Mouse (Mus musculus) right cerebral cortex, postnatal 36 days (tissue): ENCODE results near the gene Tnfsf8.

Experiments used
- DNase-seq, 2 experiments: peaks; one replicate each; pipeline ENCODE4 v3.0.0; 2022; ENCODE audit warnings: low spot score in 2 of 2, mixed read lengths in 1 of 2

Gene Tnfsf8

DNA sequence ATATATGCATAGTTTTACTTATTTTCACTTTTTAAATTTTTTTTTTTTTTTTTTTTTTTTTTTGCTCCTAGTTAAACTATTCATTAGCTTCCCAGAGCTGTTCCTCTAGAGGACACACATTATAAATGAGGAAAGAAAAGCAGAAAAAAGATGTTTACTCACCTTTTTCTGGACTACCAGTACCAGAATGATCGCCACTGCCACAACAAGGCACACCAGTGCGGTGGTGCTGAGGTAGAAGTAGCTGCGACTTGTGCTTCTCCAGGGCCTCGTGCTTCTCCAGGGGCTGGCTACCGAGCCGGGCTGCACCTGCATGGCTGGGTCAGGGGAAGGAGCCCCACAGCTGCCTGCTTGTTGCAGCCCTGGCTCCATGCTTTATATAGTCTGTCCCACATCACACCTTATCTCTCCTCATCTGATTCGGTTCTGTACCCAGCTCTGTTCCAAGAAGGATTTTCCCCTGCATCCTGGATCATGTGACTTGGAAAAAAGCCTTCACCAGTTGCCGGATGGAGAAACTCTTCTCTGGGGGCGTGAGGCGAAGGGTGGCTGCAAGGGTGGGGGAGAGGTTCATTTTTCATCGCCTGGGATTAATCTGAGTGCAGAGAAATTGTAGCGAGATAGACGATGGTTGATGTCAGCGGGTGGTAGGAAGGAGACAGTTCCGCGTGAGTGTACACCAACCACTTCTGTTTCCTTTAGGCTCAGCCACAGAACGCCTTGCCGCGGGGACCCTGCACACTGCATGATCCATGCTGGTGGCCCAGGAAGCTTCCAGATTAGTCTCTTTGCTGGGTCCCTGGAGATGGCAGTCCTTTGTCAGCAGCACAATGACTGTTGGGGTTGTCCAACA is at the start of gene Tnfsf8:
Tnfsf8 (minus strand) TSS at position 660 of the 853 bp plus-strand sequence.
- DNase-seq, result no peak

- no peak for DNase-seq
These were observed 47.4 kb upstream of the Tnfsf8 start for GRCm38 (mm10) chr4:63908511-63908910.

DNA sequence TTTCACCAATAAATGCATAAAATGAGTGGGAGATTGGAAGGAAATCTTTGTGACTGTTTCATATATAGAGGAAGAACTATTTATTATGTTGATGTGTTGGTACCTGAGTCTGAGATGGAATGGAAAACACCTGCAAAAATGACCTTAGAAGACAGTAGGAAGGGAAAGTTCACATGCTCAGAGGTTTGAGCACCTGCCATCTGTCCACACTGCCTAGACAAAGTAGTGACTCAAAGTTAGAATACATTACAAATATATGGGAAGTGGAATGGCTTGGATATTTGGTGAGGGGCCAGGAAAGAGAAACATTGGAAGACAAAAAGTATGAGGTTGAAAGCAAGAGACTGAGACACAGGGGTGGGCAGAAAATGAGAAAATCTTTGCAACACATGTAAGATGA is 46.3 kb upstream of the Tnfsf8 start:
- no peak for DNase-seq

GRCm38 (mm10) chr4:63906050-63906449 is 44.9 kb upstream of the Tnfsf8 start:
- no peak for DNase-seq

DNA sequence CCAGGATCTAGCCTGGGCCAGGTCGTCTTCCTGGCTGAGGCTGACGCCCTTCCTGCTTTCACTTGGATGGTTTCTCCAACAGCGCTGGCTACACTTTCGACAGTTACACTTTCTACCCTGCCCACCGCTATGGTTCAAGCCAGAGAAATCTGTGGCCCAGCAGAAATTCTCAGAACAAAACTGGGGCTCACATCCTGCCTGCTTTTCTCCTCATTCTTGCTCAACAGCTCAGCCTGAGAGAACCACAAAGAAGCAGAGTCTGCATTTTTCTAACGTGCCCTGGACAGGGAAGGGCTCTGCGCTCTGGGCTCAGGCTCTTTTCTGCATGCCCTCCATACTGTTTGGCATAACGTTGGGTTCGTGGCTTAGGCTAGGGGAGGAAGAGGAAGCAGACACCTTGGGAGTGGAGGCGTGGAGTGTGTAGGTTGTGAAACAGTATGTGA is 38.0 kb upstream of the Tnfsf8 start:
- no peak for DNase-seq

DNA sequence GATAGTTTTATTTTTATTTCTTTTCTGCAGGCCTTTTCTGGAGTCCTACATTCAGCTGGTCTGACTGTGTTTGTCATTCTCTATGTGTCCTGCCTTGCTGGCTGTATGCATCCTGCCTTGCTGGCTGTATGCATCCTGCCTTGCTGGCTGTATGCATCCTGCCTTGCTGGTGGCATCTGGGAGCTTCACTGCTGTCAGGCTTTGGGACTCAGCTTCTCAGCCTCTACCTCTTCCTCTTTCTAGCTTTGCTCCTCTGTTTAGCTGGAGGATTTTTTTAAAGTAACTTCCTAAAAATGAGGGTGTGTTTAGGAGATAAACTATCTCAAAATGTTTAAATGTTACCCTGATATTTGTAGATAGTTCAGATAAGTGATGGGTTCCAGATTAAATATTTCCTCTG is 36.0 kb upstream of the Tnfsf8 start:
- DNase-seq, result no peak

DNA sequence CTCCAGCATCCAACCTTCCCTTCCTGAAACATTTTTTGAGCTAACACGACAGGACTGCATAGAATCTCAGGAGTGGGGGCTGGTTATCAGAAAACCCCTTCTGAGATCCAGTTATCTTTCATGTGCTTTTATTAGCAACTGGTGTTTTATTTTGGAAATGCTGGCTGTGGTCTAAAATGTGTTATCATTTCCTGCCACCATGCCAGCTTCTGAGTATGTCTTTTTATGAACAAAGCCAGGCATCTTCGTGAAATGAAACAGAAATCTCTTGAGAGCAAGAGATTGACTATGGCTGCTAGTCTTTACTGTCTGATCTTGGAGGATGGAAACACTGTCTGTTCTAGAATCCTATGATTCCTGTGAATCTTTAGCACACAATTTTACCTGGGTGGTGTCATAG is 25.0 kb upstream of the Tnfsf8 start:
- DNase-seq, result no peak

GRCm38 (mm10) chr4:63876720-63877119 is 15.6 kb upstream of the Tnfsf8 start:
- DNase-seq, result no peak

- DNase-seq, result no peak
These were observed 14.3 kb upstream of the Tnfsf8 start for GRCm38 (mm10) chr4:63875480-63875879.

DNA sequence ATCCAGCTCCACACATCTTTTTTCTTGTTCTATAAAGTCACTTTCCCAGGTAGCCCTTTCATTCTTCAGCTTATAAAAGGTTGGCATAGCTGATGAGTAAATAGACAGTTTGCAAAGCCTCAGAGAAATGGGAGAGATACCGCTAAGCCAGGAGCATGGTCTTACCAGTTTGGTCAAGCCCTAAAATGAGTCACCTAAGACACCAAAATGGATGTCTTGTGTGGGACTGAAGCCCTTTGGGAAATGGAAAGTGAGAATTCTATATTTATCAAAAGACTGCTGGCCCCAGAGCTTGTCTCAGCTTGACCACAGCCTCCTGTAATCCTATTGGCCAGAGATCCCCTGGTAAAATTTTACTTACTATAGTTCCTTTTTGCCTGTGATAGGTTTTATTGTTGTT is 9.5 kb upstream of the Tnfsf8 start:
- DNase-seq, result no peak

GRCm38 (mm10) chr4:63868770-63869169 is 7.6 kb upstream of the Tnfsf8 start:
- no peak for DNase-seq

DNA sequence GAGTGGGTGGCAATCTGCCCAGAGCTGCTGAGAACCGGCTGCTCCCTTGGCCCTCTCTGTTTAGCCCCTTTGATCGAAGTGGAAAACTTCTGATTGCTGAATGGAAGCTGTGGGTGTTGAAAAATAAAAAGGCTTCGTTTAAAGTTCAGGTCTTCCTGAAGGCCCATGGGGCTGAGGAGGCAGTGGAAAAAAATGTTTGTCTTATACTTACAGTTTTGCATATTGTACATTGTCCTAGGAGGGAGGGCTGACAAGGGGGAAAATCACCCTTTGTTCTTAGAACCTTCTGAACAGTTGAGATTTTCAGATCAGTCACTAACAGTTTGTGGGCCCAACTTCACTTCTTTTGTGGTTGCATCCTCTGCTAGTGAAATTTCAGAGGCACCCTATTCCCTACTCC is 1.8 kb upstream of the Tnfsf8 start:
- no peak for DNase-seq

- no peak for DNase-seq
These were observed 1.0 kb upstream of the Tnfsf8 start for GRCm38 (mm10) chr4:63862092-63862697.

GRCm38 (mm10) chr4:63860236-63860635 is 911 bp downstream of the Tnfsf8 start:
- no peak for DNase-seq

- no peak for DNase-seq
These were observed 1.4 kb downstream of the Tnfsf8 start for GRCm38 (mm10) chr4:63859785-63860203.

- DNase-seq, result no peak
These were observed 2.4 kb downstream of the Tnfsf8 start for GRCm38 (mm10) chr4:63858646-63859224.

DNA sequence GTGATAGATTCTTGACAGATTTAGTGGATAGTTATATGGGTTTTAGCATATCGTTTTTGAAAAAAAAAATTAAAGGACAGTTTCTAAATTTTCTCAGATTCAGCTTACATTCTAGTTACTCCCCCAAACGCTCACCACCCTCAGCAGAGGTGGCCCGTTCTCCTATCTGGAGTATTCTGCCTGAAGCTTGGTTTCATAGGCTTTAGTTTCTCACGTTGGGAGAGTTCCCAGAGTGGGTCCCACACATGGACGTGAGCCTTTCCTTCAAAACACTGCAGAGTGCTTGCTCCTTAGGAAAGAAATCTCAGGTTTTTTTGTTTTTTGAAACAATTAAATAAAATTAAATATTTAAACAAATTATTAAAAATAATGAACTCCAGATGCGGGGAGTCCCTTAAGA is 4.4 kb downstream of the Tnfsf8 start:
- no peak for DNase-seq

DNA sequence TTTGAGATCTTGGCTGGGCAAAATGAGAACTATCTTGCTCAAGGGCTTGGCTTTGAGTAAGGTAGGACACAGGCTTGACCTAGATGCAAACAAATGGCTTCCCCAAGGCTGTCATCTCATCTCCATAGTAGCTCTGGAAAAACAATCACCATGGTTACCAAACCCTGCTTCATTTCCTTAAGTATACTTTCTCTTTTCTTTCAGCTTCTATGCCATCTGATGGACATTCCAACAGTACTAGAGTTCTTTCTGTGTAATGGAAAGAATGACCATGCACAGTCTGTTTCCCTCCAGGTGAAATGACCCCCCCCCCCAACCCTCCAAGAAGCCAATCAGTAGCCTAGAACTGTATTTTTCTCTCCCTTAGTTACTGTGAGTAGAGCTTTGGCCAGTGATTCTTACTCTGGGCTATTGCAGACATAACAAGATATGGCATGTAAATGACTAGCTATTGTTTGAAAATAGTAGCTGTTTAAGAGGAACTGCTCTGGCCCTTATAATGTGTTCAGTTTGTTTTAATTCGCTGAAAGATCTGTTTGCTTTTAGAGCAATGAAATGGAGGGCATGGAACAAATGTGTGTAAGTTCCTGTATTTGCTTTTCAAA is 7.3 kb downstream of the Tnfsf8 start:
- DNase-seq, result no peak

DNA sequence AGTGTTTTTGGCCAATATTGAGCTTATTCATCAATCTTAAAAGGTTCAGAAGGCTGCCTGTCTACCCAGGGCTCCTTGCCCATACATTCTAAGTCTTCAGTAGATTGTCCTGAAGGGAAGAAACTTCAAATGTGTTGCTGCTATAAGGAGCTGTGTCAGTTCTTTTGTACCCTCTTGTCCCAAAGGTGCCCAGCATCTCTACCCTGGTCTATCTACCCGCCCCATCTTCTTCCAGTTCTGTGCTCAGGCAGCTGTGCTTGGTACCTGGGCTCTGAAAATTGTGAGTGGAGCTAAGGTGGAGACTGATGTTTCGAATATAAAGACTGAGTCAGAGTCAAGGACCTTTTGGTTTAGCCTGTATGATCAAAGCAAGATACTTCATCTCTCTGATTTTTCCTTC is 11.1 kb downstream of the Tnfsf8 start:
- no peak for DNase-seq

- DNase-seq, result no peak
These were observed 14.1 kb downstream of the Tnfsf8 start for GRCm38 (mm10) chr4:63846881-63847597.

DNA sequence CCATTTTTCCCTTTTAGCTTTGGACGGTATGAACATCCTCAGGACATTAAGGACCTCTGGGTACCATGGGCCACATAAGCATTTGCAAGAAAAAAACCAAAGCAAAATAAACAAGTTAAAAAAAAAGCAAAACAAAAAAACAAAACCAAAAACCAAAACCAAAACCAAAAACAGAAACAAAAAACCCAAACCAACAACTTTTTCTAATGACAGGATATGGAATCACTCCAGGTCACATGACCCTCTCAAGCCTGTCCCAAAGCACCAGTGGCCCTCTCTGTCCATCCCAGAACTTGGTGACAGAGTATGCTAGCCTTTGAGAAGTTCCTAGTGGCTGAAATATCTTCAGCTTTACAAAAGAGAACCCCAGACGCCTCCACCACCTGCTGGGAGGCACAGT is 15.4 kb downstream of the Tnfsf8 start:
- DNase-seq, result no peak

DNA sequence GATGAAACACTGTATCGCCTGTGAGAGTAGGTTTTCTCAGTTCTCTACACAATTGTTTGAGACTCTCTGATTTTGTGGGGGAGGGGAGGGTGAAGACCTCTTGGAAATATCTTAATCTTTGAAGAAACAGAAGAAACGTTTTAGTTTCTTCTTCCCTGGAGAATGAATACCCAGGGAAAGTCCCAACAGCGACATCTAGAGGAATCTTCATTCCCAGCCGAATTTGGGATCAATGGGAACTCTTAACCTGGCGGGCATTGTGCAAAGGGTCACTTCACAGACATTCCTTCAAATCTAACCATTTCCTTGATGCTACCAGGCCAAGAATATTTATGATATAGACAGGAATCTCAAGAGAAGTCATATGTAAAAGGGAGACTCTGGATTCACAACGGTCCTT is 17.2 kb downstream of the Tnfsf8 start:
- DNase-seq, result no peak
